Mouse (Mus musculus) thymus, postnatal 25 days (tissue): Measurements from ENCODE around the gene Cdh4.
A peak's percentile ranks its signal among the peaks of the same experiment; 100 is the strongest.

Experiments used
- DNase-seq: peaks from one replicate; pipeline ENCODE4 v3.0.0; 2022

Cdh4 gene

GRCm38 (mm10) chr2:179442191-179442540, at the start of gene Cdh4:
Gene Cdh4 (plus strand): TSS chr2:179442431.
- no peak for DNase-seq

GRCm38 (mm10) chr2:179395442-179395841, 46.8 kb upstream of the Cdh4 start:
- no peak for DNase-seq

GRCm38 (mm10) chr2:179399645-179400249, 42.5 kb upstream of the Cdh4 start:
- DNase-seq: no peak

- no peak for DNase-seq
Measured at GRCm38 (mm10) chr2:179410866-179411561, 31.2 kb upstream of the Cdh4 start.

- no peak for DNase-seq
Measured at GRCm38 (mm10) chr2:179412966-179413365, 29.3 kb upstream of the Cdh4 start.

GRCm38 (mm10) chr2:179414253-179414652, 28.0 kb upstream of the Cdh4 start:
- DNase-seq: no peak

GRCm38 (mm10) chr2:179414704-179415103, 27.5 kb upstream of the Cdh4 start:
- no peak for DNase-seq

- DNase-seq: no peak
Measured at GRCm38 (mm10) chr2:179415892-179416403, 26.3 kb upstream of the Cdh4 start.

- DNase-seq: no peak
Measured at GRCm38 (mm10) chr2:179416587-179417227, 25.5 kb upstream of the Cdh4 start.

GRCm38 (mm10) chr2:179425602-179426001, 16.6 kb upstream of the Cdh4 start:
- DNase-seq: no peak

GRCm38 (mm10) chr2:179428889-179429288, 13.3 kb upstream of the Cdh4 start:
- no peak for DNase-seq

- no peak for DNase-seq
Measured at GRCm38 (mm10) chr2:179440161-179440560, 2.1 kb upstream of the Cdh4 start.

- no peak for DNase-seq
Measured at GRCm38 (mm10) chr2:179441086-179441485, 1.1 kb upstream of the Cdh4 start.

GRCm38 (mm10) chr2:179441717-179442116, 514 bp upstream of the Cdh4 start:
- no peak for DNase-seq

GRCm38 (mm10) chr2:179442541-179443225, 452 bp downstream of the Cdh4 start:
- peak; percentile 1 for DNase-seq

- DNase-seq: peak; percentile 1
Measured at GRCm38 (mm10) chr2:179443226-179443815, 1.1 kb downstream of the Cdh4 start.

- DNase-seq: no peak
Measured at GRCm38 (mm10) chr2:179443959-179444358, 1.7 kb downstream of the Cdh4 start.

- DNase-seq: no peak
Measured at GRCm38 (mm10) chr2:179448256-179448655, 6.0 kb downstream of the Cdh4 start.

- DNase-seq: no peak
Measured at GRCm38 (mm10) chr2:179449018-179449417, 6.8 kb downstream of the Cdh4 start.

GRCm38 (mm10) chr2:179459196-179459595, 17.0 kb downstream of the Cdh4 start:
- DNase-seq: no peak

- no peak for DNase-seq
Measured at GRCm38 (mm10) chr2:179459606-179460005, 17.4 kb downstream of the Cdh4 start.

- no peak for DNase-seq
Measured at GRCm38 (mm10) chr2:179463514-179463913, 21.3 kb downstream of the Cdh4 start.

- DNase-seq: no peak
Measured at GRCm38 (mm10) chr2:179467839-179468445, 25.7 kb downstream of the Cdh4 start.
